Mouse (Mus musculus): ENCODE results near the gene Nop9.

DNA sequence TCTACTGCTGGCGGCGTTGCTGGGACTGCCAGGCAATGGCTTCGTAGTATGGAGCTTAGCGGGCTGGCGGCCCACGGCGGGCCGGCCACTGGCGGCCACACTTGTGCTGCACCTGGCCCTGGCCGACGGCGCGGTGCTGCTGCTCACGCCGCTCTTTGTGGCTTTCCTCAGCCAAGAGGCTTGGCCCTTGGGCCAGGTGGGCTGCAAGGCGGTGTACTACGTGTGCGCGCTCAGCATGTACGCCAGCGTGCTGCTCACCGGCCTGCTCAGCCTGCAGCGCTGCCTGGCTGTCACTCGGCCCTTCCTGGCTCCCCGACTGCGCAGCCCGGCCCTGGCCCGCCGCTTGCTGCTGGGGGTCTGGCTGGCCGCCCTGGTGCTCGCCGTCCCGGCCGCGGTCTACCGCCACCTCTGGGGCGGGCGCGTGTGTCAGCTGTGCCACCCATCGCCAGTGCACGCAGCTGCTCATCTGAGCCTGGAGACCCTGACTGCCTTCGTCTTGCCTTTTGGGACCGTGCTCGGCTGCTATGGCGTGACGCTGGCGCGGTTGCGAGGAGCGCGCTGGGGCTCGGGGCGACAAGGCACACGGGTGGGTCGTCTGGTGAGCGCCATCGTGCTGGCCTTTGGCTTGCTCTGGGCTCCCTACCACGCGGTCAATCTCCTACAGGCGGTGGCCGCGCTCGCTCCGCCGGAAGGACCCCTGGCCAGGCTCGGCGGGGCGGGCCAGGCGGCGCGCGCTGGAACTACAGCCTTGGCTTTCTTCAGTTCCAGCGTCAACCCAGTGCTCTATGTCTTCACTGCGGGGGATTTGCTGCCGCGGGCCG, 16.7 kb downstream of the Nop9 start:
- TF ChIP-seq EP300 (IDR thresholded peaks at IDR 0.05) (no peak), CTCF (IDR thresholded peaks at IDR 0.05) (peak; percentile 45)

All from lung, postnatal 0 days (tissue).